Mouse (Mus musculus): ENCODE data around the gene Plbd1. TPM values are rescaled to one million over a fixed set of nuclear protein-coding genes. Genes with fewer than 3 reads are reported as not detected.

Plbd1 gene
- total RNA-seq, 2 experiments from 2014 or later: 32.2 to 75.7 TPM

Other genes starting within 250 kb of the Plbd1 start
- gene E330021D16Rik, start 246.4 kb downstream of the Plbd1 start, total RNA-seq (2021): not detected
- 10 to 100 TPM; 34.9 to 50.4 TPM for gene Atf7ip, start 155.8 kb downstream of the Plbd1 start, total RNA-seq (2021)
- under 1 TPM in 1 of 2 experiments, not detected in 1; 0.06 TPM for gene Gucy2c, start 119.8 kb upstream of the Plbd1 start, total RNA-seq (2021)
- 1 to 10 TPM; 8.6 to 8.9 TPM for gene Hist4h4, start 142.5 kb upstream of the Plbd1 start, total RNA-seq (2021)
- 100 to 1,000 TPM; 104 to 207 TPM for gene H2afj, start 146.3 kb upstream of the Plbd1 start, total RNA-seq (2021)
- gene BC049715, start 165.7 kb upstream of the Plbd1 start, total RNA-seq (2021): 1 to 10 TPM in 1 of 2 experiments, under 1 TPM in 1; 0.45 to 1.0 TPM
- gene Wbp11, start 166.3 kb upstream of the Plbd1 start, total RNA-seq (2021): 10 to 100 TPM; 72.0 to 77.7 TPM
- under 1 TPM; 0.23 to 0.32 TPM for gene Smco3, start 173.5 kb upstream of the Plbd1 start, total RNA-seq (2021)
- gene Art4, start 195.8 kb upstream of the Plbd1 start, total RNA-seq (2021): 1 to 10 TPM; 3.0 TPM
- 100 to 1,000 TPM; 192 to 202 TPM for gene Mgp, start 213.9 kb upstream of the Plbd1 start, total RNA-seq (2021)